Mouse (Mus musculus): ENCODE results near the gene Iqgap1. TPM values are rescaled to one million over a fixed set of nuclear protein-coding genes. Genes with fewer than 3 reads are reported as not detected.

Gene Iqgap1
- polyA plus RNA-seq, 1 experiment = 222 TPM

DNA sequence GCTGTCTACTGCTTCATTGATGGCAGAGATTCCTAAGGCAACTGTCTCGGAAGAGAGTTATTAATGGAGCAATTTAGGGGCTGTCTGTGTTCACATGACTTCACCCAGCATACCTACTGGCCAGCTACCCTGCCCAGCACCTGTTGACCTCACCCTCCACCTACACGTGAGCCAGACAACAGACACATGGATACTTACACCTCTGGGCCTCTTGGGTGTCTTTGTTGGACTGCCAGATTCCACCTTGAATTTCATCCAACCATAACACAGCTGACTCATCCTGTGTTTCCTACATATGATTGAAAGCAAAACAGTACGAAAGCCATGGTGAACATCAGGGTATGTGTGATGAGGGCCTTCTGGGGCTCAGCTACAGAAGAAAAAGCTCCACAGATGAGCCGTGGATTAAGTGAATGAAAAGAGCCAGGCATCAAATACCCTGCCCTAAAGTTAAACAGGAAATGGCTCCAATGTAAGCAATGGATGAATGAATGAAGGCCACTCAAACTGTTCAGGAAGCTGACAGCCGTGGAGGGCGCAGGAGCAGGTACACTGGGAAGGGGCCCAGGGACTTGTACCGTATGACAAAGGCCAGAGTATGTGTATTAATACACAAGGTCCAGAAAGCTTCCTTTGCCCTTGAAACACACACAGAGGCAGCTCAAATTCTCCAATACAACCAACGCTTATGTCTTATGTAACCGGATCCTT is 81.7 kb downstream of the Iqgap1 start:
- Histone ChIP-seq H3K9me3 (replicated peaks; ENCODE audit: control insufficient read depth, insufficient read depth, low read length, poor library complexity, severe bottlenecking) (0 out of 2 replicates have a peak, but pooled peaks cover 3% of the 10 kb centered on the region), H3K4me1 (ENCODE audit: control insufficient read depth, insufficient read depth, low read length) (no peaks in the 10 kb centered on the region), H3K27me3 (ENCODE audit: control insufficient read depth, insufficient read depth, low read length, poor library complexity, severe bottlenecking) (no peaks in the 10 kb centered on the region), H3K36me3 (ENCODE audit: control insufficient read depth, insufficient read depth, low read length, poor library complexity, severe bottlenecking) (peaks cover 38% of the 10 kb centered on the region), H3K9ac (ENCODE audit: low read depth, poor library complexity, severe bottlenecking) (no peak overlapping the region), H3K27ac (ENCODE audit: insufficient read depth, low read length) (no peak overlapping the region), H3K4me3 (ENCODE audit: low read depth, low read length) (no peak overlapping the region)
- TF ChIP-seq CTCF (IDR thresholded peaks at IDR 0.05; ENCODE audit: low read depth, low read length) (no peak), EP300 (IDR thresholded peaks at IDR 0.05; ENCODE audit: insufficient read depth, low read depth, low read length) (no peak)

DNA sequence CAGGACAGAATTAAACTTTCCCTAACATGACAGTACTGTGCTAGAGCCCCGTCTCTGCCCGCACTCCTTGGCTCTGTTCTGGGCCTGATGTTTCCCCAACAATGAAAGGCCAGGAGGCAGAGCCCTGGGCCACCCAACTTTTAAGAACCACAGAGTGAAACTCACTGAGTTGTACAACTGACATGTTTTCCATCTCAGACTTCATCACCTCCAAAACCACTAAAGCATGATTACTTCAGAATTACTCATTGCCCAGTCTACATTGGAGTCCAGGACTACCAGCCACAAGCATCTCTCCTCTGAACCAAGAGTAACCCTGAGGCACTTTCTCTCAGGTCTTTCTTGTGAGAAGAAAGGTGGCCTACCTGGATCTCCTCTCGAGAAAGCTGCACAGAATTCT is 83.1 kb downstream of the Iqgap1 start:
- H3K4me3 ChIP-seq (ENCODE audit: low read depth, low read length) = no peak overlapping the region
- no peak for TF ChIP-seq POLR2A (IDR thresholded peaks at IDR 0.05; ENCODE audit: insufficient read depth, low read length)
- TF ChIP-seq EP300 (IDR thresholded peaks at IDR 0.05; ENCODE audit: insufficient read depth, low read depth, low read length) = no peak
- no peak for TF ChIP-seq CTCF (IDR thresholded peaks at IDR 0.05; ENCODE audit: low read depth, low read length)
- no peaks in the 10 kb centered on the region for H3K9me3 ChIP-seq (replicated peaks; ENCODE audit: control insufficient read depth, insufficient read depth, low read length, poor library complexity, severe bottlenecking)
- H3K4me1 ChIP-seq (ENCODE audit: control insufficient read depth, insufficient read depth, low read length) = no peaks in the 10 kb centered on the region
- H3K36me3 ChIP-seq (ENCODE audit: control insufficient read depth, insufficient read depth, low read length, poor library complexity, severe bottlenecking) = peaks cover 40% of the 10 kb centered on the region
- no peaks in the 10 kb centered on the region for H3K27me3 ChIP-seq (ENCODE audit: control insufficient read depth, insufficient read depth, low read length, poor library complexity, severe bottlenecking)
- no peak overlapping the region for H3K9ac ChIP-seq (ENCODE audit: low read depth, poor library complexity, severe bottlenecking)
- H3K27ac ChIP-seq (ENCODE audit: insufficient read depth, low read length) = no peak overlapping the region

DNA sequence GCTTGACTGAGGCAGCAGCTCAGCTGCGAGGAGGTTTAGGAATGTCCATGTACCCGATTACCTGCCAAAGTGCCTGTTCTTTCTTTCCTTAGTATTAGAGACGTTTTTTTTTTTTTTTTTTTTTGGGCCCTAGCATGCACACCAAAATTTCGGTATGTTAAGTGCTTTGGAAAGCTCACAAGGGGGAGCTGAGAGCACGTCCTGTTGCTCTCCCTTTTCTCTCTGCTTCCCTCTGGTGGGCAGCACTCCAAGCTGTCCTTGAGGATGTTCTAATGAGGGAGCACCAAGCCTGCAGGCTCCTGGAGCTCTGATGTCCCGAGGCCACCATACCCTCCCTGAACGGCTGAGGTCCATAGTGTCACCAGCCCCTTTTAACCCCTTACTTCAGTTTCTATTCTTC is 84.8 kb downstream of the Iqgap1 start:
- no peak overlapping the region for H3K4me3 ChIP-seq (ENCODE audit: low read depth, low read length)
- no peaks in the 10 kb centered on the region for H3K4me1 ChIP-seq (ENCODE audit: control insufficient read depth, insufficient read depth, low read length)
- peak; percentile 97 for TF ChIP-seq CTCF (IDR thresholded peaks at IDR 0.05; ENCODE audit: low read depth, low read length)
- TF ChIP-seq EP300 (IDR thresholded peaks at IDR 0.05; ENCODE audit: insufficient read depth, low read depth, low read length) = 0 out of 2 replicates have a peak, but pooled peaks have one; percentile 31
- no peak for TF ChIP-seq POLR2A (IDR thresholded peaks at IDR 0.05; ENCODE audit: insufficient read depth, low read length)
- H3K9me3 ChIP-seq (replicated peaks; ENCODE audit: control insufficient read depth, insufficient read depth, low read length, poor library complexity, severe bottlenecking) = no peaks in the 10 kb centered on the region
- H3K9ac ChIP-seq (ENCODE audit: low read depth, poor library complexity, severe bottlenecking) = no peak overlapping the region
- H3K27ac ChIP-seq (ENCODE audit: insufficient read depth, low read length) = no peak overlapping the region
- H3K36me3 ChIP-seq (ENCODE audit: control insufficient read depth, insufficient read depth, low read length, poor library complexity, severe bottlenecking) = peaks cover 42% of the 10 kb centered on the region
- H3K27me3 ChIP-seq (ENCODE audit: control insufficient read depth, insufficient read depth, low read length, poor library complexity, severe bottlenecking) = no peaks in the 10 kb centered on the region

DNA sequence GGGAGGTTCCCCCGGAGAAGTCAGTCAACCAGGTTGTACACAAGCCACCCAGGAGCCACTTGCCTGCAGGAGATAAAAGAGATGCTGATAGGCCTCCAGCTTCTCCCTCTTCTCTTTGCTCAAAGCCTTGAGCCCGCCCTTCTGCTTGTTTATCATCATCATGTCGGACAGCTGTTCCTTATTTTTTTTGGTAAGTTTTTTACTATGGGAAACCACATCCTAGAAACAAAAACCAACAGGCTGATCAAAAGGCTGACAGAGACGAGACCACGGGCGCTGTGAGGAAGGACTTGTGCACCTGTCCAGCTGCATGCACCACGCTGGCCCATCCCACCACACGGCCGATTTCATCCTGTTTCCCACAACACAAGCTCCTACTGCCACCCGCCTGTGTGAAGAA is 89.6 kb downstream of the Iqgap1 start:
- H3K9me3 ChIP-seq (replicated peaks; ENCODE audit: control insufficient read depth, insufficient read depth, low read length, poor library complexity, severe bottlenecking) = no peaks in the 10 kb centered on the region
- no peak overlapping the region for H3K27ac ChIP-seq (ENCODE audit: insufficient read depth, low read length)
- H3K27me3 ChIP-seq (ENCODE audit: control insufficient read depth, insufficient read depth, low read length, poor library complexity, severe bottlenecking) = no peaks in the 10 kb centered on the region
- H3K4me3 ChIP-seq (ENCODE audit: low read depth, low read length) = no peak overlapping the region
- no peak overlapping the region for H3K9ac ChIP-seq (ENCODE audit: low read depth, poor library complexity, severe bottlenecking)
- TF ChIP-seq CTCF (IDR thresholded peaks at IDR 0.05; ENCODE audit: low read depth, low read length) = no peak
- TF ChIP-seq EP300 (IDR thresholded peaks at IDR 0.05; ENCODE audit: insufficient read depth, low read depth, low read length) = no peak
- no peak for TF ChIP-seq POLR2A (IDR thresholded peaks at IDR 0.05; ENCODE audit: insufficient read depth, low read length)
- H3K36me3 ChIP-seq (ENCODE audit: control insufficient read depth, insufficient read depth, low read length, poor library complexity, severe bottlenecking) = peaks cover 38% of the 10 kb centered on the region
- H3K4me1 ChIP-seq (ENCODE audit: control insufficient read depth, insufficient read depth, low read length) = no peaks in the 10 kb centered on the region

DNA sequence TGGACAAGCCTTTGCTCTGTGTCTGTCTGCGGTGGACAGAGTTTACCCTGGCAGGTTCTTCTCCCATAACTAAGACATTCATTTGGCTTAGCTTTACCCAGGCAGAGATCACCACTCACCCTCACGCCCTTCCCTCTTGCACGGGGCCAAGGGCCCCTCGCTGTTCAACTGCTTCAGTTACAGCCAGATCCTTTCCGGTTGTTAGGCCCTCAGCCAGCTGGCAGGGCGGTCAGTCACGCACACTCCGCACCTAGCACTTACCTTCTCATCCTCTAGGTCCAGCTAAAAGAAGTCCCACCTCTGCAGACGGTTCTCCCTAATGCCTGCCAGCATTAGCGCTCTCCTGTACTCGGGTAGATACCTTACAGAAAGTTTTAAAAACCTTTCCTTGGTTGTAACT is 92.8 kb downstream of the Iqgap1 start:
- Histone ChIP-seq H3K9me3 (replicated peaks; ENCODE audit: control insufficient read depth, insufficient read depth, low read length, poor library complexity, severe bottlenecking) (no peaks in the 10 kb centered on the region), H3K9ac (ENCODE audit: low read depth, poor library complexity, severe bottlenecking) (no peak overlapping the region), H3K4me1 (ENCODE audit: control insufficient read depth, insufficient read depth, low read length) (no peaks in the 10 kb centered on the region), H3K27ac (ENCODE audit: insufficient read depth, low read length) (no peak overlapping the region), H3K4me3 (ENCODE audit: low read depth, low read length) (no peak overlapping the region), H3K36me3 (ENCODE audit: control insufficient read depth, insufficient read depth, low read length, poor library complexity, severe bottlenecking) (peaks cover 24% of the 10 kb centered on the region), H3K27me3 (ENCODE audit: control insufficient read depth, insufficient read depth, low read length, poor library complexity, severe bottlenecking) (no peaks in the 10 kb centered on the region)
- no peak for TF ChIP-seq CTCF (IDR thresholded peaks at IDR 0.05; ENCODE audit: low read depth, low read length)
- TF ChIP-seq EP300 (IDR thresholded peaks at IDR 0.05; ENCODE audit: insufficient read depth, low read depth, low read length) = no peak
- no peak for TF ChIP-seq POLR2A (IDR thresholded peaks at IDR 0.05; ENCODE audit: insufficient read depth, low read length)

DNA sequence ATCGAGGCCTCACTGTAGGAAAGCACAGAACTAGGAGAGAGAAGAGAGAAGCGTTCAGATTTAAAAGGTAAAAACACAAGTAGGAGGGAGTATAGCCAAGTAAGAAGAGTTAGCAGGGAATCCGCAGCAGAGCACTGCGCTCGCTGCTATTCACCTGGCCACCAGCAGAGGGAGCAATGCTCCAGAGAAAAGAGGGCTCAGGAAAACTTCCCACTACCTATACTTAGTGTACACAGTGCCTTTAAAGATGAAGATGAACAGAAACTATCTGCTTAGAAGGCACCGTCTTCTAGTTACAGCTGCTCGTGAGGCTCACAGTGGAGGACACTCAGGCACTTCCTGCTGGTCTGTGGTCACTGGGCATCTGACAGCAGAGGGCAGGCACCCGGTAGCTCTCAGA is 96.1 kb downstream of the Iqgap1 start:
- Histone ChIP-seq H3K27me3 (ENCODE audit: control insufficient read depth, insufficient read depth, low read length, poor library complexity, severe bottlenecking) (no peaks in the 10 kb centered on the region), H3K27ac (ENCODE audit: insufficient read depth, low read length) (no peak overlapping the region), H3K9me3 (replicated peaks; ENCODE audit: control insufficient read depth, insufficient read depth, low read length, poor library complexity, severe bottlenecking) (no peaks in the 10 kb centered on the region), H3K4me1 (ENCODE audit: control insufficient read depth, insufficient read depth, low read length) (no peaks in the 10 kb centered on the region), H3K9ac (ENCODE audit: low read depth, poor library complexity, severe bottlenecking) (no peak overlapping the region), H3K4me3 (ENCODE audit: low read depth, low read length) (no peak overlapping the region), H3K36me3 (ENCODE audit: control insufficient read depth, insufficient read depth, low read length, poor library complexity, severe bottlenecking) (peaks cover 34% of the 10 kb centered on the region)
- TF ChIP-seq EP300 (IDR thresholded peaks at IDR 0.05; ENCODE audit: insufficient read depth, low read depth, low read length) (no peak), CTCF (IDR thresholded peaks at IDR 0.05; ENCODE audit: low read depth, low read length) (peak; percentile 92)
